Mouse (Mus musculus) T-helper 2 cell (primary cell): ENCODE data around the gene Rras2.

Source experiments
- in situ Hi-C: fragments of 300-600 bp; cut with MboI, MseI; formaldehyde crosslinking; loops from one replicate; pipeline ENCODE4 v1.15.1; 2025; ENCODE audit warnings: high pct_unique_total_duplicates

Rras2 gene

GRCm38 (mm10) chr7:114074595-114074994 lies 43.0 kb downstream of the Rras2 start:
- in situ Hi-C loops, result no loop called here

DNA sequence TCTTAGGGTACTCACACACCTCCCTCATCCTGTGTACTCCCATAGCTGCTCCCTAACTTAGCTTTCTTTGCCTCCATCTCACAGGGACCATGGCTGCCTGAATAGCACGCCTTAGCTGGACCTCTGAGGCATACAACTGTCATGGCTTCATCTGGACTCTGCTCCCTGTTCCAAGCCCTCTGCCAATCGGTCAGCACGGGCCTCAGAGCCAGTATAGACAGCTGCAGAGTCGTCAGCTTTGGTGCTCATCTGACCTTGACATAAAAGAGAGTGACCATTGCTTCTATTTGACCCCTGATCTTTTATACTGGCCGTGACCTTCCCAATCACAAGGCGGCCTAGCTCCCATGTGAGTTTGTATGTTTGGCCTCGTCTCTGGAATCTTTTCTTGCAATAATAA lies 43.4 kb downstream of the Rras2 start:
- in situ Hi-C loops, result no loop called here

GRCm38 (mm10) chr7:114071851-114072616 lies 45.5 kb downstream of the Rras2 start:
- in situ Hi-C loops, result no loop called here

GRCm38 (mm10) chr7:114071395-114071794 lies 46.2 kb downstream of the Rras2 start:
- in situ Hi-C loops, result no loop called here

DNA sequence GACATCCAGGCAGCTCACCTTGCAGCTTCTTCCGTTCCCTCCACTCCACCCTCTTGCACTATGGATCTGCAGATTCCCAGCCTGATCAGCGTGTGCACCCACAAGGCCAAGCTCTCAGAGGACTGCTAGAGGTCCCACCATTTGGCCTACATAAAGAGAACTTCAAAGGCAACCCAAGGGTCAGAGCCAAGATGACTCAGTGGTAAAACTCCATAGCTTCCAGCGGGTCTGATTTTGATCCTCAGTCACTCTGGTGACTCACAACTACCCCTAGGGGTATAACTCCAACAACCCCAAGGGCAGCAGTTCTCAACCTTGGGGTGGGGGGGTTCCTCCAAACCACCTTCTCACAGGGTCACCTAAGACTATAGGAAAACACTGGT lies 47.1 kb downstream of the Rras2 start:
- in situ Hi-C loops, result no loop called here

- in situ Hi-C loops, result loop anchor here (5.0 kb wide), 1 partner anchor 127 kb away; no protein-coding TSS in a partner anchor
These were observed 47.7 kb downstream of the Rras2 start for GRCm38 (mm10) chr7:114069726-114070457.

DNA sequence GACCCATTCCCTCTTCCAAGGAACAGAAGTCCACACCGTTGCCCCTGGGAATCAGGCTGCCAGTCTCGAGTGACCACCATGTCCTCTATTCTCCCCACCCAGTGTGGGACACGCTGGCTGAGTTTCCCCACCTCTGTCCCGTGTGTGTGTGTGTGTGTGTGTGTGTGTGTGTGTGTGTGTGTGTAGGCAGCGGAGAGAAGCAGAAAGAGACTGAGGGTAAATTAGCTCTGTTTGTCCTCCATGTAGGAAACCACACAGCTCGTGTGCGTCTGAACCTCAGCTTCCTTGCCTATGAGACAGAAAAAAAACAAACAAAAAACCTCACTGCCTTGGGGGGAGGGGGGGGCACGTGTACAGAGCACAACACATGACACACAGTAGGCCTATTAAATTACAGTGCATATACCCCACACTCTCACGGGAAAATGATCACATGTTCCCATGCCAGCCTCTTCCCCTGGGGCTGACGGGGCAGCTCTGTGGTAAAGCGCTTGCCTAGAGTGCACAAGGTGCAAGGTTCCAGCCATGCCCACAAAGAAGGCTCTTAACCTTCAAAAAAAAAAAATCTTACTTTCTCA lies 48.5 kb downstream of the Rras2 start:
- in situ Hi-C loops, result loop anchor here (5.0 kb wide), 1 partner anchor 128 kb away; no protein-coding TSS in a partner anchor

- in situ Hi-C loops, result loop anchor here (5.0 kb wide), 1 partner anchor 131 kb away; no protein-coding TSS in a partner anchor
These were observed 50.9 kb downstream of the Rras2 start for GRCm38 (mm10) chr7:114066529-114067178.

DNA sequence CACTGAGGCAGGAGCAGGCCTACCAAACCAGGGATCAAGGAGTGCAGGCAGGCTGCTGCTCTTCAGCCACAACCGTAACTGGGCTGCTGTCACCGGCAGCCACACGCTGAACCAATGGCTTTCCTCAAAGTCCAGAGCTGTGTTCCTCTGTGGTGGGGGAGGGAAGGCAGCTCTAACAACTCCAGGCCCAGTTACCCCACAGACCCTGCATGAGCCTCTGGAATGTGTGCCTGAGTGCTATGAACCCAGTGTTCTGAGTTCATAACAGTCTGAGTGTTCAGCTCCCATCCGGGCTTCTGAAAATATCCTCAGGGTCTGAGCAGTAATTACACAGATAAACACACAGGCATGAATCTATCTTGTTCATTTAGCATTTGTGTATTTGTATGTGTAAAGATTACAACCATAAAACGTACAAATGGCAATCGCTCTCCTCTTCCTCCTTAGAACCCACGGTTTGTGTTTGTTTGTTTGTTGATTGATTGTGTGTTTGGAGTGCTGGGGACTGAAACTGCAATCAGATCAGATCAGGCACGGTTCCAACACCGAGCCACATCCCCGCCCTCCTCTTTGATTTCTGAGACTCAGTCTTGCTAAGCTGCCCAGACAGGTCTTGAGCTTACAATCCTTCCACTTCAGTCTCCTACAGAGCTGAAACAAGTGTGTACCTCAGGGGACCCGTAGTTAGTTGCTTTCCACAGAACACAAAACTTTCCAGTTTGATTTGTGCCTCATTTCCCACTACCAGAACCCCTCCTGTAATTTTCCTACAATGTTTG lies 52.0 kb downstream of the Rras2 start:
- in situ Hi-C loops, result loop anchor here (5.0 kb wide), 1 partner anchor 132 kb away; no protein-coding TSS in a partner anchor

- in situ Hi-C loops, result no loop called here
These were observed 53.6 kb downstream of the Rras2 start for GRCm38 (mm10) chr7:114063966-114064365.

- in situ Hi-C loops, result no loop called here
These were observed 54.0 kb downstream of the Rras2 start for GRCm38 (mm10) chr7:114063534-114063933.

- in situ Hi-C loops, result no loop called here
These were observed 55.1 kb downstream of the Rras2 start for GRCm38 (mm10) chr7:114062451-114062850.

DNA sequence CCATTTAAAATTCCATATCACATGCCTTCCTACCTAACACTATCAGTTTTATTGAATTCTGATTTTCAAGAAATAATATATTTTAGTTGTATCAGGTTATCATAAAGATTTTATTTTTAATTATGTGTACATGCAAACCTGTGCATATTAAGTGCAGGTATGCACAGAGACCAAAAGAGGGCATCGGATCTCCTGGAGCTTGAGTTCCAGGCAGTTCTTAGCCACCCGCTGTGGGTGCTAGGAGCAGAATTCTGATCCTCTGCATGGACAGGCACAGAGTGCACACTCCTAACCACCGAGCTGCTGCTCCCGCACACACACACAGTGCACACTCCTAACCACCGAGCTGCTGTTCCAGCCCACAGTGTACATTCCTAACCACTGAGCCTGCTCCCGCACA lies 57.1 kb downstream of the Rras2 start:
- in situ Hi-C loops, result no loop called here

DNA sequence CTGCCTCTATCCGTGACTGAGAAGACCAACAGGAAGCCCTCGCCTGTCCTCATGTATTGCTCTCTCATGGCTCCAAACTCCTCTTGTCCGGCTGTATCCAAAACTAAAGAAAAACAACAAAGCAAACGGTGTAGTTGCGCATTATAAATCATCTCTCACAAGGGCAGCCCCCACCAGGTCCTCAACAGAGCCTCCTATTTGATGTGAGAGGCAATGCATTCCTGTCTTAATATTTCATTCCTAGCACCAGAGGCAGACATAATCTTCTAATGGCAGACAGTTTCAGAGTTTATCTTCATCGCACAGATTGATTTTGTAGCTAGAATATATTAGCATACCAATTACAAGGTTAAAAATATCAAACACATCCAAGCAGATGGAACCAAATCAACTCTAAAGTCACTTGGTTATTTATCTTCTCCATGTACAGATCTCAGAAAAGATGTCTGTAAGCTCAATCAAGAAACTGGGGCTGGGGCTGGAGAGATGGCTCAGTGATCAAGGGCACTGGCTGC lies 58.6 kb downstream of the Rras2 start:
- in situ Hi-C loops, result no loop called here

DNA sequence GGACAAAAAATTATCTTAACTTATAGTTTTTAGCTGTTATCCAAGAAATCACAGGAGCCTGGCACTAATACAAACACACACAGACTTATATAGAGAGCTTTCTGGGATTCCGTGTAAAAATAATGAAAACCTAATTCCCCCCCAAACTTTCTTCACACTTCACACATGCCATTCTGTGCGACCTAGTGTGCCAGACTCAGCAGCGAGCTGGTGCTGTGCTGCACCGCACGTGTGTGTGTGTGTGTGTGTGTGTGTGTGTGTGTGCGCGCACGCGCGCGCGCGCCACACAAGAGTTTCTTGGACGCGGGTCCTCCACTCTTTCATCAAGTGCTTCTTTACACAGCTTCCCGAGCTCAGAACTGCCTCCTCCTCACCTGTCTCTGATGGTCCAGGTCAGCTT lies 59.4 kb downstream of the Rras2 start:
- in situ Hi-C loops, result no loop called here

DNA sequence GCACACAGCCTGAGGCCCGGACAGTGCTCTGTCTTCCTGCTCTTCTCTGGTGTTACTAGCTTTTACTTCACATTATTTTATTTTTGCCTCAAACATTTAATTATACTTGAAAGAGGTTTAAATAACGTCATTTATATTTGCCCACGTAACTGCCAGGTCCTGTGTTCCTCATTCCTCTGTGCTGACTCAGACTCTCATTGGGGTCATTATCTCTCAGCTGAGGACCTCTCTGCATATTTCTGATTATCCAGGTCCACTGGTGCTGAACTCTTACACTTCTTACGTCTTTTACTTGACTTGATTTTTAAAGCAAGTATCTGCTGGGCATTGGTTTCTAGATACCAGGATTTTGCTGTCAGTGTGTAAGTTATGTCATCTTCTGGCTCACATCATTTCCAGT lies 63.9 kb downstream of the Rras2 start:
- in situ Hi-C loops, result no loop called here

- in situ Hi-C loops, result no loop called here
These were observed 71.8 kb downstream of the Rras2 start for GRCm38 (mm10) chr7:114045814-114046213.

GRCm38 (mm10) chr7:114043929-114044549 lies 73.5 kb downstream of the Rras2 start:
- in situ Hi-C loops, result no loop called here

DNA sequence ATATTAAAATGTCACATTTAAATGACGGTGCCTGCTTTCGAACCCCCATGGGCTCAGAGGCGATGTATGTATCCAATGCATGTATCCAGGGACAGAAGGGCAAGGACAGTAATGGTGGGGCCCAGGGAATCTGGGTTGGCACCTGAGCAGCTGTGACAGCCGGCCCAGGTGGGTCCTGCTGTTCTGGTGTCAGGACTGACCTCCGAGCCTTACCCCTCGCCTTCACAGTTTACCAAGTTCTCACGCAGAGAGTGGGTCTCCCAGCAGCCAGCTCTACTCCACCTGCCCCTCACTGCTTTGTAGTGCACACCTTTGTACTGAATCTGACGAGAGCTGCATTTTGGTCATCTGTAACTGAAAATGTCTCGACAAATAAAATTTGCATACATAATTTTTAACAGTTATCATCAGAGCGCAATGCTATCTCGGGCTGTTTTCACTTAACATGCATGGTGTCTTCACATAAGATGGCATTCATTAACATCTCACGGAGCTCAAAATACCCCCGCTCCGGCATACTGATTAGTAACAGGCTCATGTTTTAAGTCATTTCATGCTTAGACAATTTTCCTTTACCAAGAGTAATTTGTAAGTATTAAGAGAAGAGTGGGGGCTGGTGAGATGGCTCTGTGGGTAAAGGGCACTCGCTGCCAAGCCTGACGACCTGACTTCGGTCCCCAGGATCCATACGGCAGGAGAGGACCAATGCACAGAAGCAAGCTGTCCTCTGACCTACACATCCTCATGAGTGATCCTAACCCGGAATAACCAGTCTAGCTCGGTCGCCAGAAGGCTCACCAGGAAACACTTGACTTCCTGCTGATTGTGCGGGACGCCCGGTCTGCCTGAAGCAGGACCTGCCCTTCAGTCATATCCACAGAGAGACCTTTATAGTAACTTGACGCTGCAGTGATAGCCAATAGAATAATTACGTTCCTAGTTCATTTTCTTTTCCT lies 74.3 kb downstream of the Rras2 start:
- in situ Hi-C loops, result no loop called here
